Comparison of ENCODE assay signal across 9 mouse cellular contexts in the genomic region with DNA sequence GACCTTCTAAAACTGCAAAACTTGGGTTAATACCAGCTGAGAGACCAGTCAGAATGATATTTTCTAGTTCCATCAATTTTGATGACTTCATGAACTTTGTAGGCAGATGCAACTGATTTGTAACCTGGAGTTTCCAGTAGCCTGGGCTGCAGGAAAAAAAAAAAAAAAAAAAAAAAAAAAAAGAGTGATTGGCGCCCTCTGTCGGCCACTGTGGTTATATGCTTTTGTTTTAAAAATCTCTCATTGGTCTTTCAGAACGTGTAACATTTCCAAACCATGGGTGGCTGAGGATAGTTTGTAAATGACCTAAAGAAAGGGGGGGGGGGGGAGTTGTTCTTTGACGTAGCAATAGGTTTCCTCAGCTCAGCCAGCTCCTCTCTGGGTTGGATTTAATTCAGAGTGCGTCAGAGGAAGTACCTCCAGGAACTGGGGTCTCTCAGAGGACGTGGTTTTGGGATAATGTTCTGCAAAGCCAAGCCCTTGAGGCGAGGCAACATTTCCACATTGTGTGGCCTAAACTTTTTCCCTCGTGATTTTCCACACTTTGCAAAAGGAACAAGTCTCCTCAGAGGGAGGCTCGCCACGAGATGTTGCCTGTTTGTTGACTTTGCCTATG. TPM values are rescaled to one million over a fixed set of nuclear protein-coding genes. Genes with fewer than 3 reads are reported as not detected.
DNase-seq lines count a peak whose midpoint lies in the region; ATAC-seq and TF ChIP-seq lines count a peak whose summit lies in the region.
"Had no signal": no experiment of that assay in that cellular context is flagged by ENCODE, and none has a peak within 500 bp of the region (broad histone marks: within the 10 kb centered on the region; RNA-seq: fewer than 3 reads in every experiment).

No protein-coding gene starts in this region.

- peak; percentile 65 for TF ChIP-seq CTCF in hindbrain, postnatal 0 days (IDR thresholded peaks at IDR 0.05; ENCODE audit: low read depth)

- intact Hi-C loops in heart, postnatal 25 days (cut with DNase I) = loop anchor here (2.0 to 5.0 kb wide), 2 partner anchors 144 to 333 kb away; no protein-coding TSS in a partner anchor

- no peak for DNase-seq in heart, postnatal 25 days (ENCODE audit: low spot score)
- peak; percentile 49 for DNase-seq in R1 (ENCODE audit: low read depth, low spot score)
- DNase-seq in hindbrain, postnatal 0 days (ENCODE audit: low spot score) = peak; percentile 61
- peak; percentile 29 for DNase-seq in lung, postnatal 36 days
- DNase-seq in yolk sac, embryonic 10.5 days (ENCODE audit: low spot score) = no peak

- no peak overlapping the region for H3K4me3 ChIP-seq in heart, embryonic 11.5 days (ENCODE audit: low read depth, low read length)
- no peak overlapping the region for H3K4me3 ChIP-seq in hindbrain, postnatal 0 days (ENCODE audit: low read length)
- H3K4me3 ChIP-seq in stomach, embryonic 16.5 days (replicated peaks; ENCODE audit: low read length) = no peak overlapping the region

- peaks cover 3% of the 10 kb centered on the region; the same call in 1 of the 2 replicates for H3K4me1 ChIP-seq in heart, embryonic 11.5 days (ENCODE audit: control insufficient read depth, insufficient read depth, low read length)
- no peaks in the 10 kb centered on the region for H3K4me1 ChIP-seq in hindbrain, postnatal 0 days (ENCODE audit: insufficient read depth, low read length)
- peaks cover 5% of the 10 kb centered on the region; the same call in 1 of the 2 replicates for H3K4me1 ChIP-seq in stomach, embryonic 16.5 days (ENCODE audit: control insufficient read depth, insufficient read depth, low read length)

- no peak overlapping the region for H3K27ac ChIP-seq in heart, embryonic 11.5 days (ENCODE audit: low read depth, low read length)
- H3K27ac ChIP-seq in hindbrain, postnatal 0 days = no peak overlapping the region
- no peak overlapping the region; the same call in 1 of the 2 replicates for H3K27ac ChIP-seq in stomach, embryonic 16.5 days (ENCODE audit: low read length)

- no peak for ATAC-seq in heart, embryonic 11.5 days (replicated peaks; ENCODE audit: insufficient number of reproducible peaks, low FRiP score, low TSS enrichment)
- ATAC-seq in erythroblast, adult 5-6 weeks (replicated peaks; ENCODE audit: low FRiP score, poor library complexity, severe bottlenecking) = peak; percentile 42
- no peak for ATAC-seq in hindbrain, postnatal 0 days
- no peak for ATAC-seq in stomach, embryonic 16.5 days (ENCODE audit: insufficient read depth, low FRiP score)

- no peaks in the 10 kb centered on the region for H3K27me3 ChIP-seq in heart, embryonic 11.5 days (ENCODE audit: control insufficient read depth, insufficient read depth, low read length)
- no peaks in the 10 kb centered on the region for H3K27me3 ChIP-seq in hindbrain, postnatal 0 days (ENCODE audit: insufficient read depth, low read length)
- no peaks in the 10 kb centered on the region for H3K27me3 ChIP-seq in stomach, embryonic 16.5 days (ENCODE audit: control insufficient read depth, insufficient read depth, low read length)

- no peaks in the 10 kb centered on the region for H3K9me3 ChIP-seq in heart, embryonic 11.5 days (replicated peaks; ENCODE audit: control insufficient read depth, low read length)
- no peaks in the 10 kb centered on the region for H3K9me3 ChIP-seq in hindbrain, postnatal 0 days (ENCODE audit: low read length)
- H3K9me3 ChIP-seq in stomach, embryonic 16.5 days (replicated peaks; ENCODE audit: control insufficient read depth, low read length) = no peaks in the 10 kb centered on the region

- H3K4me2 ChIP-seq in heart, embryonic 11.5 days = peak overlapping the region; percentile 42
- H3K4me2 ChIP-seq in hindbrain, postnatal 0 days (ENCODE audit: low read depth, low read length) = peak overlapping the region; percentile 40
- H3K4me2 ChIP-seq in stomach, embryonic 16.5 days (ENCODE audit: low read depth, low read length) = peak overlapping the region; percentile 36

- H3K36me3 ChIP-seq in heart, embryonic 11.5 days (ENCODE audit: control insufficient read depth, insufficient read depth, low read length) = no peaks in the 10 kb centered on the region
- H3K36me3 ChIP-seq in hindbrain, postnatal 0 days (ENCODE audit: insufficient read depth, low read length) = no peaks in the 10 kb centered on the region
- no peaks in the 10 kb centered on the region for H3K36me3 ChIP-seq in stomach, embryonic 16.5 days (ENCODE audit: control insufficient read depth, insufficient read depth, low read length)

- WGBS in heart, embryonic 11.5 days (ENCODE audit: insufficient replicate concordance) = 34% methylated on average over 10 of the region's 10 CpGs
- WGBS in hindbrain, postnatal 0 days = 37% methylated on average over 10 of the region's 10 CpGs
- WGBS in stomach, embryonic 16.5 days = 36% methylated on average over 10 of the region's 10 CpGs

- no peak overlapping the region for H3K9ac ChIP-seq in heart, embryonic 11.5 days (ENCODE audit: low read depth, low read length)
- H3K9ac ChIP-seq in hindbrain, postnatal 0 days (replicated peaks; ENCODE audit: low read length) = no peak overlapping the region
- no peak overlapping the region for H3K9ac ChIP-seq in stomach, embryonic 16.5 days (ENCODE audit: low read length)

RNA-seq across cellular contexts. Expression of a gene that starts 7.0 kb away (rescaled TPM):
- 0.23 and 3.0 TPM in 2 replicates for polyA plus RNA-seq in heart, embryonic 11.5 days (2014; fragmentation: Nextera tagmentation; extraction: Ambion mirVana)
- not detected for total RNA-seq in heart, postnatal 25 days (2021)
- total RNA-seq in erythroblast, adult 5-6 weeks (2015; ENCODE audit: low replicate concordance) = not detected in 2 replicates
- total RNA-seq in erythroblast, adult 5-6 weeks (2017; ENCODE audit: low replicate concordance) = not detected in 2 replicates
- 0.07 and 0.21 TPM in 2 replicates for total RNA-seq in hindbrain, postnatal 0 days (2014; rRNA removed)
- polyA plus RNA-seq in hindbrain, postnatal 0 days (2015; fragmentation: Nextera tagmentation; extraction: Ambion mirVana) = 0.11 TPM in 1 of 2 replicates, not detected in the other
- polyA plus RNA-seq in stomach, embryonic 16.5 days (2015; fragmentation: Nextera tagmentation; extraction: Ambion mirVana) = 13.0 and 13.9 TPM in 2 replicates
- polyA plus RNA-seq: neural tube, embryonic 11.5 days had no signal

RNA-seq across cellular contexts. Expression of a gene that starts 52.8 kb away (rescaled TPM):
- polyA plus RNA-seq in heart, embryonic 11.5 days (2014; fragmentation: Nextera tagmentation; extraction: Ambion mirVana) = 29.2 and 39.5 TPM in 2 replicates
- 10 to 100 TPM; 42.9 to 46.3 TPM for total RNA-seq in heart, postnatal 25 days (2021)
- 0.77 and 1.3 TPM in 2 replicates for total RNA-seq in erythroblast, adult 5-6 weeks (2015; ENCODE audit: low replicate concordance)
- total RNA-seq in erythroblast, adult 5-6 weeks (2017; ENCODE audit: low replicate concordance) = 6.3 and 7.2 TPM in 2 replicates
- 36.2 and 39.2 TPM in 2 replicates for total RNA-seq in hindbrain, postnatal 0 days (2014; rRNA removed)
- 52.2 and 54.5 TPM in 2 replicates for polyA plus RNA-seq in hindbrain, postnatal 0 days (2015; fragmentation: Nextera tagmentation; extraction: Ambion mirVana)
- 28.2 and 35.6 TPM in 2 replicates for polyA plus RNA-seq in stomach, embryonic 16.5 days (2015; fragmentation: Nextera tagmentation; extraction: Ambion mirVana)

Comparison
In these comparisons a context has a peak if more than half of its experiments do, and no peak if none do; other contexts are left out.
1. DNase-seq: peak in R1 (single experiment), hindbrain, postnatal 0 days (single experiment) and lung, postnatal 36 days (single experiment); none in heart, postnatal 25 days (single experiment) and yolk sac, embryonic 10.5 days (single experiment).
2. Peak in every context shown above with its lines, with median percentiles within 50 percentile points of each other: H3K4me2 ChIP-seq.